In genomic region chr5:120503144-120503795, GRCm38 (mm10) we compare ENCODE assay signal across 8 mouse cellular contexts. TPM values are rescaled to one million over a fixed set of nuclear protein-coding genes. Genes with fewer than 3 reads are reported as not detected.
DNase-seq lines count a peak whose midpoint lies in the region; ATAC-seq and TF ChIP-seq lines count a peak whose summit lies in the region.

Gene Plbd2 (minus strand): TSS chr5:120503625.

- no peaks in the 10 kb centered on the region for H3K9me3 ChIP-seq in heart, embryonic 13.5 days
- no peaks in the 10 kb centered on the region for H3K9me3 ChIP-seq in kidney, postnatal 0 days (replicated peaks; ENCODE audit: low read length)
- H3K9me3 ChIP-seq in liver, embryonic 13.5 days (replicated peaks), result no peaks in the 10 kb centered on the region
- H3K9me3 ChIP-seq in stomach, embryonic 14.5 days (ENCODE audit: control insufficient read depth, low read depth, low read length), result no peaks in the 10 kb centered on the region

- peak within 1 kb of the TSS; percentile 95 for H3K9ac ChIP-seq in heart, embryonic 13.5 days
- peak within 1 kb of the TSS; percentile 91 for H3K9ac ChIP-seq in kidney, postnatal 0 days (ENCODE audit: low read depth, low read length)
- H3K9ac ChIP-seq in liver, embryonic 13.5 days, result peak within 1 kb of the TSS; percentile 86
- peak within 1 kb of the TSS; percentile 85 for H3K9ac ChIP-seq in stomach, embryonic 14.5 days (replicated peaks; ENCODE audit: low read depth, low read length)

- peak; percentile 92 for DNase-seq in CD4-positive, CD25-positive, alpha-beta regulatory T cell, adult 2 months (ENCODE audit: low read depth, low spot score)
- peak; percentile 94 for DNase-seq in brain, embryonic 14.5 days (ENCODE audit: low read depth)
- DNase-seq in kidney, postnatal 0 days (ENCODE audit: low spot score), result peak; percentile 91
- DNase-seq in liver, embryonic 13.5 days, result peak; percentile 73
- peak; percentile 68 to 77 for DNase-seq in natural killer cell, adult 2 months (ENCODE audit: low spot score in 2 of 2)

- H3K27me3 ChIP-seq in heart, embryonic 13.5 days (replicated peaks), result no peaks in the 10 kb centered on the region
- no peaks in the 10 kb centered on the region for H3K27me3 ChIP-seq in kidney, postnatal 0 days (ENCODE audit: insufficient read depth, low read length)
- no peaks in the 10 kb centered on the region for H3K27me3 ChIP-seq in liver, embryonic 13.5 days
- no peaks in the 10 kb centered on the region for H3K27me3 ChIP-seq in stomach, embryonic 14.5 days (ENCODE audit: control insufficient read depth, insufficient read depth, low read length)

- no peak for TF ChIP-seq CTCF in brain, embryonic 14.5 days (IDR thresholded peaks at IDR 0.05; ENCODE audit: borderline replicate concordance, extremely low read depth, insufficient read depth, insufficient read length)
- no peak for TF ChIP-seq CTCF in kidney, postnatal 0 days (IDR thresholded peaks at IDR 0.05; ENCODE audit: low read depth)

- peak; percentile 95 for TF ChIP-seq POLR2A in brain, embryonic 14.5 days (IDR thresholded peaks at IDR 0.05; ENCODE audit: borderline replicate concordance, extremely low read depth, insufficient read depth, insufficient read length, poor library complexity, severe bottlenecking)

- peaks cover 32% of the 10 kb centered on the region for H3K4me1 ChIP-seq in heart, embryonic 13.5 days
- H3K4me1 ChIP-seq in kidney, postnatal 0 days (replicated peaks; ENCODE audit: insufficient read depth, low read length), result peaks cover 16% of the 10 kb centered on the region; the same call in 1 of the 2 replicates
- H3K4me1 ChIP-seq in liver, embryonic 13.5 days (replicated peaks), result peaks cover 29% of the 10 kb centered on the region
- H3K4me1 ChIP-seq in stomach, embryonic 14.5 days (ENCODE audit: control insufficient read depth, insufficient read depth, low read length), result peaks cover 6% of the 10 kb centered on the region

- under 1% methylated on average over 54 of the region's 55 CpGs for WGBS in heart, embryonic 13.5 days
- WGBS in kidney, postnatal 0 days, result under 1% methylated on average over 53 of the region's 55 CpGs
- under 1% methylated on average over 55 of the region's 55 CpGs for WGBS in liver, embryonic 13.5 days (ENCODE audit: insufficient replicate concordance)
- 1% methylated on average over 52 of the region's 55 CpGs for whole genome bisulfite sequencing in stomach, embryonic 14.5 days

- H3K4me2 ChIP-seq in heart, embryonic 13.5 days, result peak within 1 kb of the TSS; percentile 91
- H3K4me2 ChIP-seq in kidney, postnatal 0 days (ENCODE audit: low read length), result peak within 1 kb of the TSS; percentile 94
- peak within 1 kb of the TSS; percentile 93 for H3K4me2 ChIP-seq in liver, embryonic 13.5 days
- H3K4me2 ChIP-seq in stomach, embryonic 14.5 days (replicated peaks; ENCODE audit: low read depth, low read length), result peak within 1 kb of the TSS; percentile 93

- H3K4me3 ChIP-seq in heart, embryonic 13.5 days, result peak within 1 kb of the TSS; percentile 77
- peak within 1 kb of the TSS; percentile 90 for H3K4me3 ChIP-seq in kidney, postnatal 0 days (replicated peaks; ENCODE audit: low read depth, low read length)
- H3K4me3 ChIP-seq in liver, embryonic 13.5 days (replicated peaks), result peak within 1 kb of the TSS; percentile 88
- H3K4me3 ChIP-seq in stomach, embryonic 14.5 days (ENCODE audit: low read depth, low read length), result peak within 1 kb of the TSS; percentile 89

- peaks cover 4% of the 10 kb centered on the region for H3K36me3 ChIP-seq in heart, embryonic 13.5 days
- H3K36me3 ChIP-seq in kidney, postnatal 0 days (ENCODE audit: insufficient read depth, low read length), result no peaks in the 10 kb centered on the region
- no peaks in the 10 kb centered on the region for H3K36me3 ChIP-seq in liver, embryonic 13.5 days
- no peaks in the 10 kb centered on the region for H3K36me3 ChIP-seq in stomach, embryonic 14.5 days (ENCODE audit: control insufficient read depth, insufficient read depth, low read length)

- H3K27ac ChIP-seq in heart, embryonic 13.5 days (replicated peaks), result 0 out of 2 replicates have a peak within 1 kb of the TSS, but pooled peaks have one; percentile 21
- H3K27ac ChIP-seq in kidney, postnatal 0 days, result no peak within 1 kb of the TSS
- 0 out of 2 replicates have a peak within 1 kb of the TSS, but pooled peaks have one; percentile 19 for H3K27ac ChIP-seq in liver, embryonic 13.5 days
- H3K27ac ChIP-seq in stomach, embryonic 14.5 days (ENCODE audit: low read length), result no peak within 1 kb of the TSS

- ATAC-seq in erythroblast, adult 5-6 weeks (replicated peaks; ENCODE audit: low FRiP score, poor library complexity, severe bottlenecking), result peak; percentile 76
- ATAC-seq in heart, embryonic 13.5 days (ENCODE audit: extremely low read depth, insufficient number of reproducible peaks, low FRiP score, low TSS enrichment), result peak; percentile 80
- peak; percentile 58 for ATAC-seq in kidney, postnatal 0 days (replicated peaks; ENCODE audit: low FRiP score, low read depth)
- ATAC-seq in liver, embryonic 13.5 days (ENCODE audit: low read depth), result peak; percentile 70
- peak; percentile 56; the same call in 1 of the 2 replicates for ATAC-seq in stomach, embryonic 14.5 days (ENCODE audit: insufficient number of reproducible peaks, insufficient read depth, low FRiP score, low read depth)

RNA-seq across cellular contexts. Expression of gene Plbd2, which starts in this region (rescaled TPM):
- 16.8 and 23.2 TPM in 2 replicates for polyA plus RNA-seq in brain, embryonic 14.5 days (2012; rRNA removed)
- total RNA-seq in erythroblast, adult 5-6 weeks (2015; ENCODE audit: low replicate concordance), result 1.7 and 7.7 TPM in 2 replicates
- total RNA-seq in erythroblast, adult 5-6 weeks (2017; ENCODE audit: low replicate concordance), result 1.4 and 3.8 TPM in 2 replicates
- polyA plus RNA-seq in heart, embryonic 13.5 days (2015; fragmentation: Nextera tagmentation; extraction: Ambion mirVana), result 41.5 and 46.1 TPM in 2 replicates
- 73.7 and 78.2 TPM in 2 replicates for polyA plus RNA-seq in kidney, postnatal 0 days (2015; fragmentation: Nextera tagmentation; extraction: Ambion mirVana)
- 17.3 and 17.9 TPM in 2 replicates for polyA plus RNA-seq in liver, embryonic 13.5 days (2015; fragmentation: Nextera tagmentation; extraction: Ambion mirVana)
- 39.6 and 40.2 TPM in 2 replicates for polyA plus RNA-seq in stomach, embryonic 14.5 days (2014; fragmentation: Nextera tagmentation; extraction: Ambion mirVana)

Comparison
In these comparisons a context has a peak if more than half of its experiments do, and no peak if none do; other contexts are left out.
1. H3K27ac ChIP-seq: peak in heart, embryonic 13.5 days (single experiment) and liver, embryonic 13.5 days (single experiment); none in kidney, postnatal 0 days (single experiment) and stomach, embryonic 14.5 days (single experiment).
2. Peak in every context shown above with its lines, with median percentiles within 50 percentile points of each other: DNase-seq, ATAC-seq, H3K4me2 ChIP-seq, H3K4me3 ChIP-seq and H3K9ac ChIP-seq.